Mouse (Mus musculus) kidney, adult 2 months (tissue): Measurements from ENCODE around the gene Tnfsf8.

Source experiments
- CTCF ChIP-seq: fragments of 200-500 bp; conservative IDR thresholded peaks from 2 replicates; pipeline ENCODE4 v1.5.1; 2011; ENCODE audit warnings: low read depth, mild to moderate bottlenecking, control low read depth, low read length, moderate library complexity, mixed read lengths; ENCODE audit not compliant: insufficient read depth, insufficient read length
- POLR2A ChIP-seq: fragments of 200-500 bp; IDR thresholded peaks from one replicate; pipeline ENCODE4 v1.6.1; 2011; ENCODE audit warnings: low read depth, low read length, control low read depth

GRCm38 (mm10) chr4:63862953-63863352, 1.8 kb upstream of the Tnfsf8 start:
- TF ChIP-seq CTCF (no peak), POLR2A (no peak)
